Mouse (Mus musculus) limb, embryonic 14.5 days (tissue): ENCODE data around the gene Pdgfc. TPM values are rescaled to one million over a fixed set of nuclear protein-coding genes. Genes with fewer than 3 reads are reported as not detected.

ENCODE experiments used
- ATAC-seq: fragments of 200-750 bp; cut with Nextera tagmentation; 2 replicates; pipeline ENCODE4 v1.8.0; 2017; ENCODE audit warnings: low read depth, moderate number of reproducible peaks, moderate TSS enrichment; ENCODE audit not compliant: low FRiP score
- DNase-seq: peaks from one replicate; pipeline ENCODE4 v3.0.0-alpha.2; 2015; ENCODE audit warnings: low spot score
- H3K27ac ChIP-seq: fragments of 300-500 bp; sonication (generic); replicated peaks from 2 replicates; pipeline ENCODE4 v1.5.1; 2014; ENCODE audit warnings: low read depth, mild to moderate bottlenecking, low read length, moderate library complexity, mixed read lengths
- H3K27me3 ChIP-seq: fragments of 300-500 bp; sonication (generic); 2 replicates; pipeline ENCODE4 v1.6.1; 2014; ENCODE audit warnings: low read length, mixed read lengths; ENCODE audit not compliant: control insufficient read depth, insufficient read depth
- H3K36me3 ChIP-seq: fragments of 300-500 bp; sonication (generic); 2 replicates; pipeline ENCODE4 v1.6.1; 2014; ENCODE audit warnings: mild to moderate bottlenecking, low read length, moderate library complexity, mixed read lengths; ENCODE audit not compliant: control insufficient read depth, insufficient read depth
- H3K4me1 ChIP-seq: fragments of 300-500 bp; sonication (generic); 2 replicates; pipeline ENCODE4 v1.6.1; 2014; ENCODE audit warnings: antibody characterized with exemption, low read length, mixed read lengths; ENCODE audit not compliant: control insufficient read depth, insufficient read depth
- H3K4me2 ChIP-seq: fragments of 300-500 bp; sonication (generic); replicated peaks from 2 replicates; pipeline ENCODE4 v1.6.1; 2014; ENCODE audit warnings: low read depth, mild to moderate bottlenecking, low read length, moderate library complexity; ENCODE audit not compliant: severe bottlenecking
- H3K4me3 ChIP-seq: fragments of 300-500 bp; sonication (generic); replicated peaks from 2 replicates; pipeline ENCODE4 v1.5.1; 2014; ENCODE audit warnings: low read length
- H3K9ac ChIP-seq: fragments of 300-500 bp; sonication (generic); 2 replicates; pipeline ENCODE4 v1.6.1; 2014; ENCODE audit warnings: mild to moderate bottlenecking, low read depth, low read length, moderate library complexity; ENCODE audit not compliant: severe bottlenecking
- H3K9me3 ChIP-seq: fragments of 300-500 bp; sonication (generic); 2 replicates; pipeline ENCODE4 v1.6.1; 2016; ENCODE audit warnings: low read length; ENCODE audit not compliant: control insufficient read depth
- POLR2A ChIP-seq: fragments of 200-500 bp; IDR thresholded peaks from 2 replicates; pipeline ENCODE4 v1.8.0; 2012; ENCODE audit warnings: inconsistent platforms, mild to moderate bottlenecking, moderate library complexity, borderline replicate concordance; ENCODE audit not compliant: insufficient read depth, insufficient read length; ENCODE audit errors: extremely low read depth
- whole genome bisulfite sequencing: fragments of 180-500 bp; shearing (Covaris S2); extraction: QIAGEN DNeasy Blood & Tissue Kit; methylation state at CpG from one replicate; pipeline ENCODE4 v1.1.7; 2014; 5-methylcytosine and 5-hydroxymethylcytosine counted together
- polyA plus RNA-seq, 2 experiments: library from polyadenylated mRNA; depleted of rRNA in 1 of 2; stranded (reverse) in 1 of 2; unstranded in 1 of 2; fragments of >200 nt; fragmentation: Nextera tagmentation in 1 of 2; extraction: Ambion mirVana in 1 of 2; gene quantifications; 2 replicates each; pipeline versions ENCODE4 v1.2.1 to v1.2.3; 2012 to 2014

Pdgfc gene
- polyA plus RNA-seq, 2 experiments: 32.1 to 44.8 TPM

DNA sequence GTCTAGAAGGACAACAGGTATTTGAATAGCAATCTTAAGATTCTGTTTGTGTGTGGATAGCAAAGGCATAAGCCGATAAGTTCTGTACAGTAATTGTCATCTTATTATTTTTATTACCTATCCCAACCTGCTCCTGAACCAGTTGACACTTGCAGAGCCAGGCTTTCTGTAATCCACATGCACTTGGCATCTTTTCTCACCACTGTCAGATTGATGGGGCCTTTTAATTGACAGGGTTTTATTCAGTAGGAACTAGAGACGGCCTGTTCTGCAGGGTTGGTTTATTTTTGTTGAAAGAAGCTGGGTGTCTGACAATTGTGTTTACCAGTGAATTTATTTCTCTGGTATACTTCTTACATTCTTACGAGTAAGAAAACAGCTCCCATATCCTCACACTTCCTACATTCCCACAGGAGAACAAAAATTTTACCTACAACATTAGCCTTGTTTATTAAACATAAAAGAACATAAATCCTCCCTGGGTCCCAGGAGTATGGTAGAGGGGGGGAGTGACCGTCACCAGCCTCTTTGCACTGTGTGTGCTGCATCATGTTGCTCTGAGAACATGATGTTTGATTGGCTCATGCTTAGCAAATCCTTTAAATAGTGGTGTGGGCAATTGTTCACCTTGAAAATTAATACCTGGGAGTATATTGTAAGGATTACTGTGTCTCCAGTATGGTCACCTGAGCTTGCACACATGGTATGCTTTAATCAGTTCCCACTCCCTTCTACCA is 134.0 kb downstream of the Pdgfc start:
- Histone ChIP-seq H3K4me2 (no peak overlapping the region), H3K9ac (no peak overlapping the region), H3K4me3 (no peak overlapping the region), H3K27ac (no peak overlapping the region), H3K27me3 (no peaks in the 10 kb centered on the region), H3K36me3 (no peaks in the 10 kb centered on the region), H3K9me3 (no peaks in the 10 kb centered on the region), H3K4me1 (no peaks in the 10 kb centered on the region)
- no peak for TF ChIP-seq POLR2A
- ATAC-seq: no peak
- DNase-seq: no peak
- 52% methylated on average over 4 of the region's 4 CpGs for WGBS

DNA sequence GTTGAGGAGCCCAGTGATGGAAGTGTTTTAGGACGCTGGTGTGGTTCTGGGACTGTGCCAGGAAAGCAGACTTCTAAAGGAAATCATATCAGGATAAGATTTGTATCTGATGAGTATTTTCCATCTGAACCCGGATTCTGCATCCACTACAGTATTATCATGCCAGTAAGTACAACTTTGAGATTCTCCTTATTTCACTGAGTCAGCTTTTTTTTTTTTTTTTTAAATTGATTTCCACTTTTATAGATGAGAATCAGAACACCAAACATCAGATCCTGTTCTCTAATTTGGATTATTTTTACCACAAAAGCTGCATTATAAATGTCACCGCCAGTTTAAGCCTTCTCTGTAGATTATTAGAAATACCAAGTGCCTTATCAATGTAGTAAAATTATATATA is 138.6 kb downstream of the Pdgfc start:
- H3K4me2 ChIP-seq: no peak overlapping the region
- no peak overlapping the region for H3K9ac ChIP-seq
- H3K27me3 ChIP-seq: no peaks in the 10 kb centered on the region
- no peak for ATAC-seq
- 0 out of 2 replicates have a peak, but pooled peaks cover 2% of the 10 kb centered on the region for H3K36me3 ChIP-seq
- H3K27ac ChIP-seq: no peak overlapping the region
- 88% methylated on average over 3 of the region's 3 CpGs for WGBS
- TF ChIP-seq POLR2A: no peak
- no peaks in the 10 kb centered on the region for H3K4me1 ChIP-seq
- no peak overlapping the region for H3K4me3 ChIP-seq
- H3K9me3 ChIP-seq: no peaks in the 10 kb centered on the region
- DNase-seq: no peak

DNA sequence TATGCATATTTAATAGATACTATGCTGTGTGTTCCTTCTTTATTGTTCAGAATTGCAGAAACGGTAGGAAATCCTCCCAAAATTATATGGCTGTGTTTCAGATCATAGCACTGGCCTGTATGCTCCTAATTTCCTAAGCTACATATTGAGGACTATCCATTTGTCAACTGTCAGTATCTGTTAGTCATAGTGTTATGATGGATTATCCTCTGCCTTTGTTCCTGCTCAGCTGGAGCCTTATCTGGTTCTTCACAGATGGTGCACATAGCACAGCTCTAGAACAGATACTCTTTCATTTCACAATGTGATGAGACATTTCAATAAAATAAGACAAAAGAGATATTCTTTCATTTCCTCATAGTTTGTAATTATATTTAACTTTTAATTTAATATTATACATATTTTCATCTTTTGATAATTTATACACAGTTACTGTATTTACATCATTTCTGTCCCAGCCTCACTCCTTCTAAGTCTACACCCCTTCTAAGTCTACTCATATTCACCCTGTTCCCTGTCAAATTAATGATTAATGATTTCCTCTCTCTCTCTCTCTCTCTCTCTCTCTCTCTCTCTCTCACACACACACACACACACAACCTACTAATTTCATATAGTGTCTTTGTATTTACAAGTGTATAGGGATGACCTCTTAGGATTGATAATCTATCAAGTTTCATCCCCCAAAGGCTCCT is 145.2 kb downstream of the Pdgfc start:
- no peak overlapping the region for H3K4me2 ChIP-seq
- WGBS: 80% methylated on average over 1 of the region's 1 CpGs
- H3K36me3 ChIP-seq: 0 out of 2 replicates have a peak, but pooled peaks cover 2% of the 10 kb centered on the region
- no peak for TF ChIP-seq POLR2A
- ATAC-seq: no peak
- no peak overlapping the region for H3K27ac ChIP-seq
- no peak overlapping the region for H3K4me3 ChIP-seq
- no peak overlapping the region for H3K9ac ChIP-seq
- H3K27me3 ChIP-seq: no peaks in the 10 kb centered on the region
- H3K9me3 ChIP-seq: no peaks in the 10 kb centered on the region
- DNase-seq: no peak
- no peaks in the 10 kb centered on the region for H3K4me1 ChIP-seq

DNA sequence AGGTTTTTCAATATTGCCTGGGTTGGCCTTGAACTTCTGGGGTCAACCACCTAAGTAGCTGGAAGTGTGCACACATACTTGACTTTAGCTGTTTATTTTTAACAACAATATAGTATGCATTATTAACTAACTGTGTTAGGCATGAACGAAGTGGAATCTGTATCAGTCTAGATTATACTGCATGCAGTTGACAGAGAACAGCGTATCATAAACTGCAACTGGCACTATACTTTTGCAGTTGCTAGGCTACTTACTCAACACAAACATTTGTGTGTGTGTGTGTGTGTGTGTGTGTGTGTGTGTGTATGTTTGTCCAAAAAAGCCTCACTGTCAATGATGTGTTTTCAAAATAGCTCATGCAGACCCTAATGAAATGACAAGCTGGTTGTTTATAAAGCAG is 160.7 kb downstream of the Pdgfc start:
- WGBS: 72% methylated on average over 2 of the region's 2 CpGs
- TF ChIP-seq POLR2A: no peak
- no peaks in the 10 kb centered on the region for H3K27me3 ChIP-seq
- no peaks in the 10 kb centered on the region for H3K9me3 ChIP-seq
- ATAC-seq (no peak), DNase-seq (no peak)
- H3K36me3 ChIP-seq: no peaks in the 10 kb centered on the region
- no peak overlapping the region for H3K27ac ChIP-seq
- H3K4me2 ChIP-seq: no peak overlapping the region
- no peaks in the 10 kb centered on the region for H3K4me1 ChIP-seq
- no peak overlapping the region for H3K9ac ChIP-seq
- no peak overlapping the region for H3K4me3 ChIP-seq

DNA sequence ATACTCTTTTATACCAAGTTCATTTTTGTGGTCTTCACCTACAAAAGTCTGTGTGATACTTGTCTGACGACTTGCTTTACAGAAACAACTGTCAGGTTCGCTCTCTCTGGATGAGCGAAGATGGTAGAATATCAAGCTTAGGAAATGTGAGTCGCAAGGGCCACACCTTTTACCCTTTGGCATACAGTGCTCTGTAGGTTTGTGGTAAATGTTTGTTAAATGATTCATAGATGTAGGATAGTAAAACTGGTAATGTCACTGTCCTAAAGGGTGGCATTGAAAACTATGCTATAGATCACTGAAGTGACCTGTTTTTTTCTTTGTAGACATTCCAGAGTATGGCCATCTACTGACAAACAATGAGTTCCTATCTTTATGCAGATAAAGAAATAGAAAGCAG is 161.4 kb downstream of the Pdgfc start:
- no peak overlapping the region for H3K4me3 ChIP-seq
- no peaks in the 10 kb centered on the region for H3K36me3 ChIP-seq
- no peaks in the 10 kb centered on the region for H3K27me3 ChIP-seq
- DNase-seq (no peak), ATAC-seq (no peak)
- H3K4me1 ChIP-seq: no peaks in the 10 kb centered on the region
- TF ChIP-seq POLR2A: no peak
- H3K4me2 ChIP-seq: no peak overlapping the region
- no peak overlapping the region for H3K9ac ChIP-seq
- no peak overlapping the region for H3K27ac ChIP-seq
- H3K9me3 ChIP-seq: no peaks in the 10 kb centered on the region
- 88% methylated on average over 4 of the region's 4 CpGs for WGBS
